Mouse (Mus musculus) MEL (cell line): ENCODE data around the gene Mark2. TPM values are rescaled to one million over a fixed set of nuclear protein-coding genes. Genes with fewer than 3 reads are reported as not detected.
A peak's percentile ranks its signal among the peaks of the same experiment; 100 is the strongest.
"Not testable (repeated sequence)": the region's sequence is repeated elsewhere in the genome, so short reads cannot be mapped to it uniquely, and the experiment has no call there.

Source experiments
- DNase-seq: peaks from one replicate; pipeline ENCODE4 v3.0.0; 2011; ENCODE audit warnings: low read depth, low spot score
- H3K27ac ChIP-seq: 2 replicates; pipeline ENCODE4 v1.5.1; 2012; ENCODE audit warnings: low read depth, mild to moderate bottlenecking, control low read depth, low read length, moderate library complexity; ENCODE audit not compliant: control insufficient read depth
- H3K27me3 ChIP-seq, 2 experiments: fragments of 150-350 bp in 1 of 2; sonication (generic) in 1 of 2; 2 replicates each; pipeline ENCODE4 v1.6.1; 2012; ENCODE audit warnings: low read length in 2 of 2, mild to moderate bottlenecking in 2 of 2, improper control_type of control experiment in 1 of 2, moderate library complexity in 1 of 2; ENCODE audit not compliant: insufficient read depth in 2 of 2, control insufficient read depth in 1 of 2
- H3K36me3 ChIP-seq, 2 experiments: 2 replicates each; pipeline ENCODE4 v1.6.1; 2012 to 2014; ENCODE audit warnings: low read length in 2 of 2, improper control_type of control experiment in 1 of 2, inconsistent platforms in 1 of 2, mild to moderate bottlenecking in 1 of 2; ENCODE audit not compliant: insufficient read depth in 2 of 2, control insufficient read depth in 1 of 2
- H3K4me1 ChIP-seq, 2 experiments: fragments of 150-350 bp in 1 of 2; sonication (generic) in 1 of 2; 2 replicates each; pipeline ENCODE4 v1.6.1; 2012; ENCODE audit warnings: low read length in 2 of 2, improper control_type of control experiment in 1 of 2, mild to moderate bottlenecking in 1 of 2; ENCODE audit not compliant: insufficient read depth in 2 of 2, control insufficient read depth in 1 of 2
- H3K4me3 ChIP-seq, 2 experiments: fragments of 150-350 bp in 1 of 2; sonication (generic) in 1 of 2; 2 replicates each; pipeline ENCODE4 v1.5.1; 2012; ENCODE audit warnings: low read depth in 2 of 2, low read length in 2 of 2, mild to moderate bottlenecking in 2 of 2, moderate library complexity in 2 of 2, control low read depth in 1 of 2, improper control_type of control experiment in 1 of 2; ENCODE audit not compliant: control insufficient read depth in 1 of 2, insufficient read depth in 1 of 2
- H3K79me2 ChIP-seq: 2 replicates; pipeline ENCODE4 v1.6.1; 2012; ENCODE audit warnings: mild to moderate bottlenecking, low read length, moderate library complexity; ENCODE audit not compliant: control insufficient read depth, poor library complexity, insufficient read depth
- H3K9ac ChIP-seq: 2 replicates; pipeline ENCODE4 v1.6.1; 2012; ENCODE audit warnings: low read depth, mild to moderate bottlenecking, control low read depth, low read length, moderate library complexity; ENCODE audit not compliant: control insufficient read depth, poor library complexity, severe bottlenecking
- H3K9me3 ChIP-seq: fragments of 150-350 bp; sonication (generic); replicated peaks from 2 replicates; pipeline ENCODE4 v1.6.1; 2012; ENCODE audit warnings: mild to moderate bottlenecking, low read length, improper control_type of control experiment, moderate library complexity; ENCODE audit not compliant: insufficient read depth
- BHLHE40 ChIP-seq: IDR thresholded peaks from 2 replicates; pipeline ENCODE4 v1.6.1; 2012; ENCODE audit warnings: low read depth, mild to moderate bottlenecking, inconsistent platforms, low read length, improper control_type of control experiment, borderline replicate concordance
- CHD2 ChIP-seq: IDR thresholded peaks from 2 replicates; pipeline ENCODE4 v1.6.1; 2011; ENCODE audit warnings: low read length, improper control_type of control experiment
- CTCF ChIP-seq, 3 experiments: IDR thresholded peaks in 2 of 3; conservative IDR thresholded peaks in 1 of 3; 2 replicates each; pipeline ENCODE4 v1.5.1; 2011 to 2012; ENCODE audit warnings: low read length in 3 of 3, low read depth in 2 of 3, mild to moderate bottlenecking in 2 of 3, improper control_type of control experiment in 1 of 3, inconsistent platforms in 1 of 3, mixed read lengths in 1 of 3, moderate library complexity in 1 of 3; ENCODE audit not compliant: control insufficient read depth in 1 of 3, insufficient read depth in 1 of 3, poor library complexity in 1 of 3, severe bottlenecking in 1 of 3
- E2F4 ChIP-seq: IDR thresholded peaks from 2 replicates; pipeline ENCODE4 v1.6.1; 2011; ENCODE audit warnings: low read depth, low read length, improper control_type of control experiment, borderline replicate concordance
- ELF1 ChIP-seq: IDR thresholded peaks from 2 replicates; pipeline ENCODE4 v1.6.1; 2014; ENCODE audit warnings: low read depth, mild to moderate bottlenecking, inconsistent platforms, low read length, improper control_type of control experiment, moderate library complexity
- EP300 ChIP-seq, 2 experiments: IDR thresholded peaks; 2 replicates each; pipeline ENCODE4 v1.6.1; 2011; ENCODE audit warnings: improper control_type of control experiment in 2 of 2, low read length in 2 of 2, low read depth in 1 of 2, mild to moderate bottlenecking in 1 of 2
- ETS1 ChIP-seq: IDR thresholded peaks from 2 replicates; pipeline ENCODE4 v1.6.1; 2012; ENCODE audit warnings: low read depth, mild to moderate bottlenecking, inconsistent platforms, low read length, improper control_type of control experiment, moderate library complexity
- GATA1 ChIP-seq: IDR thresholded peaks from 2 replicates; pipeline ENCODE4 v1.6.1; 2011; ENCODE audit warnings: low read depth, low read length, improper control_type of control experiment
- HCFC1 ChIP-seq: IDR thresholded peaks from 2 replicates; pipeline ENCODE4 v1.6.1; 2012; ENCODE audit warnings: low read depth, mild to moderate bottlenecking, inconsistent platforms, low read length, improper control_type of control experiment, moderate library complexity
- MAFK ChIP-seq: IDR thresholded peaks from 2 replicates; pipeline ENCODE4 v1.6.1; 2011; ENCODE audit warnings: low read depth, mild to moderate bottlenecking, low read length, improper control_type of control experiment, borderline replicate concordance
- MAX ChIP-seq: IDR thresholded peaks from 2 replicates; pipeline ENCODE4 v1.6.1; 2011; ENCODE audit warnings: low read length, improper control_type of control experiment
- MYB ChIP-seq: IDR thresholded peaks from 2 replicates; pipeline ENCODE4 v1.6.1; 2011; ENCODE audit warnings: mild to moderate bottlenecking, low read depth, low read length, improper control_type of control experiment
- MYC ChIP-seq: IDR thresholded peaks from 2 replicates; pipeline ENCODE4 v1.6.1; 2011; ENCODE audit warnings: low read depth, mild to moderate bottlenecking, low read length, improper control_type of control experiment, moderate library complexity
- NELFE ChIP-seq: IDR thresholded peaks from 2 replicates; pipeline ENCODE4 v1.6.1; 2011; ENCODE audit warnings: low read depth, low read length, improper control_type of control experiment
- NRF1 ChIP-seq: IDR thresholded peaks from 2 replicates; pipeline ENCODE4 v1.6.1; 2014; ENCODE audit warnings: low read depth, mild to moderate bottlenecking, inconsistent platforms, low read length, improper control_type of control experiment, moderate library complexity; ENCODE audit not compliant: poor library complexity, insufficient read depth, severe bottlenecking
- POLR2A ChIP-seq, 2 experiments: IDR thresholded peaks; 2 replicates each; pipeline ENCODE4 v1.6.1; 2011 to 2012; ENCODE audit warnings: low read length in 2 of 2, mild to moderate bottlenecking in 2 of 2, control low read depth in 1 of 2, improper control_type of control experiment in 1 of 2, low read depth in 1 of 2, moderate library complexity in 1 of 2; ENCODE audit not compliant: control insufficient read depth in 1 of 2, insufficient read depth in 1 of 2, poor library complexity in 1 of 2
- POLR2AphosphoS2 ChIP-seq: IDR thresholded peaks from 2 replicates; pipeline ENCODE4 v1.6.1; 2011; ENCODE audit warnings: low read length, improper control_type of control experiment
- POLR2AphosphoS5 ChIP-seq: IDR thresholded peaks from 2 replicates; pipeline ENCODE4 v1.6.1; 2012; ENCODE audit warnings: low read depth, borderline replicate concordance, mild to moderate bottlenecking, inconsistent platforms, low read length, moderate library complexity, mixed read lengths
- RCOR1 ChIP-seq: IDR thresholded peaks from 2 replicates; pipeline ENCODE4 v1.6.1; 2012; ENCODE audit warnings: low read depth, mild to moderate bottlenecking, inconsistent platforms, low read length, improper control_type of control experiment
- SIN3A ChIP-seq: IDR thresholded peaks from 2 replicates; pipeline ENCODE4 v1.6.1; 2012; ENCODE audit warnings: low read length, improper control_type of control experiment, inconsistent platforms
- TBP ChIP-seq: IDR thresholded peaks from 2 replicates; pipeline ENCODE4 v1.8.0; 2011; ENCODE audit warnings: low read depth, low read length, improper control_type of control experiment
- USF2 ChIP-seq, 2 experiments: IDR thresholded peaks; 2 replicates each; pipeline ENCODE4 v1.6.1; 2011 to 2012; ENCODE audit warnings: improper control_type of control experiment in 2 of 2, low read length in 2 of 2, borderline replicate concordance in 1 of 2, inconsistent platforms in 1 of 2, low read depth in 1 of 2, mild to moderate bottlenecking in 1 of 2; ENCODE audit not compliant: insufficient read depth in 1 of 2
- ZC3H11A ChIP-seq: IDR thresholded peaks from 2 replicates; pipeline ENCODE4 v1.6.1; 2012; ENCODE audit warnings: low read depth, mild to moderate bottlenecking, inconsistent platforms, low read length, improper control_type of control experiment
- ZKSCAN1 ChIP-seq: IDR thresholded peaks from 2 replicates; pipeline ENCODE4 v1.6.1; 2012; ENCODE audit warnings: low read depth, mild to moderate bottlenecking, inconsistent platforms, low read length, improper control_type of control experiment, moderate library complexity
- polyA plus RNA-seq, 2 experiments: library from polyadenylated mRNA; stranded (reverse) in 1 of 2; unstranded in 1 of 2; fragments of >175 nt in 1 of 2; fragments of >200 nt in 1 of 2; gene quantifications; 2 replicates each; pipeline versions ENCODE4 v1.2.1 to v1.2.4; 2012; ENCODE audit warnings: low replicate concordance in 2 of 2, low read depth in 1 of 2; ENCODE audit not compliant: insufficient read length in 2 of 2, insufficient read depth in 1 of 2, missing spikeins in 1 of 2
- total RNA-seq: library from RNA; depleted of rRNA; stranded (reverse); fragments of 300-350 nt; gene quantifications from 2 replicates; pipeline ENCODE4 v1.2.3, GENCODE M21; 2012

Mark2 gene
- total and polyA plus RNA-seq, 3 experiments: 36.1 to 72.4 TPM; not detected in 1

DNA sequence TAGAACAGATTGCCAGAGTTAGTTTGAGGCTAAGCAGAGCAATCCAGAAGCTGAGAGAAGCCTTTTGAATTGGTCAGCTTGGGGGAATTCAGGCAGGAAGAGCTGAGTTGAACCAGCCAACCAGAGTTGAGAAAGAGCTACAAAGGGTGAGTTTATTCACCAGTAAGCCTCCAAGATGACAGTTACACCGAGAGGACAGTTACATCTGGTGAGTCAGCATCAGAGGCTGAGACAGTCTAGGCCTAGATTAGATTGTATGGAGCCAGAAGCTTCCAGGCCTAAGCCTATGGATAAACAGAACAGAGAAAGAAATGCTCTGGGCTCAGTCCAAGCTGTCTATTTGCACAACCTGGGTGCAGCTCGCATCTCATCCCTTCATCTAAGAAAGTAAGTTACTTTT lies 36.0 kb upstream of the Mark2 start:
- peak; percentile 86 for DNase-seq
- no peak overlapping the region for H3K9ac ChIP-seq
- H3K36me3 ChIP-seq: peaks cover 5 to 27% of the 10 kb centered on the region in 2 experiments

DNA sequence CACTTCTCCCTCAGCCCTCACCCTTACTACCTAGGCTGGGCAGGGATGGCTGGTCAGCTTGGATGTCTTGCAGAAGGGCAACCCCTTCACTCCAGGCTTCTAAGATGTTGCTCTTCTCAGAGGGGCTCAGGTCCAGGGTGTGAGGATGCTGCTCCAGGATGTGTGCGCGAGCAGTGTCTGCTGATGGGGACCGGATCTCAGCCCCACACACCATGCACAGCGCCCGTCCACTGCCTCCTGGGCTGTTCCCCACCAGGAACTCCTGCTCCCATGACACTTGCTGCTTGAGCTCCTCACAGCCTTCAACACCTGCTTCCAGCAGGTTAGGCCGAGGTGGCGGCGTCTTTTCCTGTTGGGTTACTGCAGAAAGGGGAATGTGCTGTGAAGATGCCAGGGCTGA lies 32.8 kb upstream of the Mark2 start:
- Histone ChIP-seq H3K9ac (no peak overlapping the region), H3K4me1 (peaks cover 10 to 12% of the 10 kb centered on the region in 2 experiments; a peak in 2 of 4 replicates), H3K27me3 (no peaks in the 10 kb centered on the region), H3K9me3 (no peaks in the 10 kb centered on the region), H3K27ac (no peak overlapping the region), H3K79me2 (peaks cover 1% of the 10 kb centered on the region; the same call in 1 of the 2 replicates), H3K36me3 (peaks cover 5 to 16% of the 10 kb centered on the region in 2 experiments), H3K4me3 (no peak overlapping the region)
- TF ChIP-seq NELFE (no peak), ZC3H11A (no peak), CTCF (IDR thresholded peaks at IDR 0.05 in 2 of 3, conservative IDR thresholded peaks at IDR 0.05 in 1 of 3; ENCODE audit: control insufficient read depth in 1 of 3, insufficient read depth in 1 of 3, low read depth in 2 of 3, low read length in 3 of 3, poor library complexity in 1 of 3, severe bottlenecking in 1 of 3) (no peak), HCFC1 (no peak), CHD2 (no peak), ZKSCAN1 (no peak), ELF1 (no peak), POLR2AphosphoS2 (no peak), MAFK (no peak)
- DNase-seq: no peak

More for the DNA sequence above, 36.0 kb upstream of the Mark2 start:
- no peaks in the 10 kb centered on the region for H3K9me3 ChIP-seq
- H3K4me1 ChIP-seq: peaks cover 16% of the 10 kb centered on the region in 2 experiments
- peaks cover 14% of the 10 kb centered on the region for H3K79me2 ChIP-seq
- no peak overlapping the region; a peak in 1 of 4 replicates for H3K4me3 ChIP-seq
- TF ChIP-seq NELFE (peak; percentile 45; the same call in 1 of the 2 replicates), RCOR1 (0 out of 2 replicates have a peak, but pooled peaks have one; percentile 17), MAFK (peak; percentile 62; the same call in 1 of the 2 replicates), MYB (peak; percentile 92), MYC (0 out of 2 replicates have a peak, but pooled peaks have one; percentile 26), MAX (0 out of 2 replicates have a peak, but pooled peaks have one; percentile 35), POLR2AphosphoS5 (no peak), TBP (peak; percentile 45; the same call in 1 of the 2 replicates), POLR2A (IDR thresholded peaks at IDR 0.05; ENCODE audit: control insufficient read depth in 1 of 2, insufficient read depth in 1 of 2, low read depth in 1 of 2, low read length in 2 of 2, poor library complexity in 1 of 2) (peak in 1 of 2 experiments; percentile 52; a peak in 2 of 4 replicates), USF2 (IDR thresholded peaks at IDR 0.05; ENCODE audit: borderline replicate concordance in 1 of 2, insufficient read depth in 1 of 2, low read depth in 1 of 2, low read length in 2 of 2) (no peak), ELF1 (no peak), GATA1 (peak; percentile 33; the same call in 1 of the 2 replicates), E2F4 (no peak), NRF1 (no peak), EP300 (IDR thresholded peaks at IDR 0.05; ENCODE audit: low read depth in 1 of 2, low read length in 2 of 2) (peak; percentile 75 to 82; a peak in 3 of 4 replicates), BHLHE40 (no peak), ETS1 (peak; percentile 55; the same call in 1 of the 2 replicates), SIN3A (peak; percentile 64)
- peak overlapping the region; percentile 50; the same call in 1 of the 2 replicates for H3K27ac ChIP-seq
- H3K27me3 ChIP-seq: no peaks in the 10 kb centered on the region

DNA sequence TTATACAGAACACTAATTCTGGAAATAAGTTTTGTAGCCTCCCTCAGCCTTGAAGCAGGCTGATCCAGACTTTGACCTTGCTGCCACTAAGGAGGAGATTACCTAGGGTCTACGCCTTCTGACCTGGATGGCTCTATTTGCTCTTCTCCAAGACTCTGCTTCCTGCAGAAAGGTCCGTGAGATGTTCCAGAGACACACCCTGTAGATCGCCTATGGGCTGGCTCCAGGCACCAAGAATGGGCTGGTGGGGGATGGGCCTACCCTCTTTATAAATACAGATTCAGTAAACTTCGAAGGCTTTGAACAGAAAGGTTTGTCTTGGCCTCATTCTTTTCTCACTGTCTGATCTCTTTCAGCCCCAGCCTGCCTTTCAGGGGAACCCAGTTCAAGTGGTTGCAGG lies 27.8 kb upstream of the Mark2 start:
- not testable (repeated sequence) for H3K36me3 ChIP-seq, H3K27me3 ChIP-seq, H3K9ac ChIP-seq, DNase-seq, H3K79me2 ChIP-seq, H3K4me1 ChIP-seq, H3K4me3 ChIP-seq, H3K27ac ChIP-seq, H3K9me3 ChIP-seq
